Mouse (Mus musculus) liver, embryonic 14.5 days (tissue): ENCODE measurements around the gene Adam22. TPM values are rescaled to one million over a fixed set of nuclear protein-coding genes. Genes with fewer than 3 reads are reported as not detected.

ENCODE experiments used
- ATAC-seq: fragments of 200-750 bp; cut with Nextera tagmentation; 2 replicates; pipeline ENCODE4 v1.8.0; 2017; ENCODE audit warnings: moderate number of reproducible peaks, mild to moderate bottlenecking, moderate library complexity; ENCODE audit not compliant: insufficient read depth
- DNase-seq, 3 experiments: peaks; one replicate each; pipeline ENCODE4 v3.0.0-alpha.2; 2012 to 2013; ENCODE audit warnings: low read depth in 3 of 3, low spot score in 3 of 3
- H3K27ac ChIP-seq: fragments of 300-500 bp; sonication (generic); 2 replicates; pipeline ENCODE4 v1.5.1; 2014; ENCODE audit warnings: moderate library complexity, mild to moderate bottlenecking, control low read depth, inconsistent platforms
- H3K27me3 ChIP-seq: fragments of 300-500 bp; sonication (generic); 2 replicates; pipeline ENCODE4 v1.6.1; 2014; ENCODE audit warnings: mild to moderate bottlenecking, low read length, moderate library complexity; ENCODE audit not compliant: control insufficient read depth, insufficient read depth
- H3K36me3 ChIP-seq: fragments of 300-500 bp; sonication (generic); replicated peaks from 2 replicates; pipeline ENCODE4 v1.6.1; 2014; ENCODE audit warnings: low read depth; ENCODE audit not compliant: control insufficient read depth, insufficient read depth
- H3K4me1 ChIP-seq, 2 experiments: fragments of 200-500 bp in 1 of 2; fragments of 300-500 bp in 1 of 2; sonication (generic) in 1 of 2; replicated peaks; 2 replicates each; pipeline ENCODE4 v1.6.1; 2012 to 2014; ENCODE audit warnings: antibody characterized with exemption in 1 of 2, inconsistent platforms in 1 of 2, low read length in 1 of 2; ENCODE audit not compliant: control insufficient read depth in 2 of 2, insufficient read depth in 2 of 2
- H3K4me2 ChIP-seq: fragments of 300-500 bp; sonication (generic); 2 replicates; pipeline ENCODE4 v1.6.1; 2014; ENCODE audit warnings: low read depth, mild to moderate bottlenecking, control low read depth, moderate library complexity
- H3K4me3 ChIP-seq, 2 experiments: fragments of 200-500 bp in 1 of 2; fragments of 300-500 bp in 1 of 2; sonication (generic) in 1 of 2; 2 replicates each; pipeline ENCODE4 v1.5.1; 2012 to 2014; ENCODE audit warnings: low read depth in 2 of 2, low read length in 2 of 2, mild to moderate bottlenecking in 2 of 2, control low read depth in 1 of 2, inconsistent platforms in 1 of 2, moderate library complexity in 1 of 2; ENCODE audit not compliant: insufficient read depth in 1 of 2
- H3K9ac ChIP-seq: fragments of 300-500 bp; sonication (generic); replicated peaks from 2 replicates; pipeline ENCODE4 v1.6.1; 2014; ENCODE audit warnings: mild to moderate bottlenecking, control low read depth, moderate library complexity
- H3K9me3 ChIP-seq: fragments of 300-500 bp; sonication (generic); 2 replicates; pipeline ENCODE4 v1.6.1; 2016; ENCODE audit warnings: low read length, mixed read lengths; ENCODE audit not compliant: control insufficient read depth
- CTCF ChIP-seq: IDR thresholded peaks from 2 replicates; pipeline ENCODE4 v1.5.1; 2016; ENCODE audit warnings: antibody characterized with exemption, low read depth, control low read depth
- EP300 ChIP-seq: IDR thresholded peaks from 2 replicates; pipeline ENCODE4 v1.6.1; 2016; ENCODE audit warnings: antibody characterized with exemption, low read depth
- WGBS: fragments of 180-500 bp; shearing (Covaris S2); extraction: QIAGEN DNeasy Blood & Tissue Kit; methylation state at CpG from one replicate; pipeline ENCODE4 v1.1.7; 2014; ENCODE audit not compliant: insufficient replicate concordance; 5-methylcytosine and 5-hydroxymethylcytosine counted together
- polyA plus RNA-seq, 2 experiments: library from polyadenylated mRNA; depleted of rRNA in 1 of 2; stranded (reverse) in 1 of 2; unstranded in 1 of 2; fragments of >200 nt; fragmentation: Nextera tagmentation in 1 of 2; extraction: Ambion mirVana in 1 of 2; gene quantifications; 2 replicates each; pipeline versions ENCODE4 v1.2.1 to v1.2.3; 2012 to 2014

Gene Adam22
- polyA plus RNA-seq, 2 experiments, result 0.13 to 0.25 TPM

- Histone ChIP-seq H3K27me3 (no peaks in the 10 kb centered on the region), H3K36me3 (no peaks in the 10 kb centered on the region), H3K4me3 (no peak overlapping the region), H3K9me3 (no peaks in the 10 kb centered on the region), H3K9ac (no peak overlapping the region), H3K27ac (no peak overlapping the region), H3K4me1 (no peaks in the 10 kb centered on the region; a peak in 1 of 4 replicates), H3K4me2 (no peak overlapping the region)
- TF ChIP-seq CTCF, result no peak
- TF ChIP-seq EP300, result no peak
- no peak for DNase-seq
- no peak for ATAC-seq
- 38% methylated on average over 2 of the region's 2 CpGs for WGBS
These were observed 11.6 kb downstream of the Adam22 start for GRCm38 (mm10) chr5:8356326-8356725.

- DNase-seq, result no peak
- no peak for ATAC-seq
- no peaks in the 10 kb centered on the region for H3K36me3 ChIP-seq
- no peaks in the 10 kb centered on the region for H3K27me3 ChIP-seq
- H3K4me2 ChIP-seq, result no peak overlapping the region
- no peak for TF ChIP-seq CTCF
- 31% methylated on average over 10 of the region's 10 CpGs for WGBS
- no peak overlapping the region for H3K27ac ChIP-seq
- no peaks in the 10 kb centered on the region for H3K9me3 ChIP-seq
- no peak overlapping the region for H3K4me3 ChIP-seq
- no peaks in the 10 kb centered on the region for H3K4me1 ChIP-seq
- H3K9ac ChIP-seq, result no peak overlapping the region
These were observed 18.4 kb downstream of the Adam22 start for GRCm38 (mm10) chr5:8349557-8349956.

- Histone ChIP-seq H3K4me2 (no peak overlapping the region), H3K4me1 (no peaks in the 10 kb centered on the region), H3K9me3 (no peaks in the 10 kb centered on the region), H3K36me3 (no peaks in the 10 kb centered on the region), H3K4me3 (no peak overlapping the region), H3K9ac (no peak overlapping the region), H3K27me3 (no peaks in the 10 kb centered on the region), H3K27ac (no peak overlapping the region)
- TF ChIP-seq EP300 (no peak), CTCF (no peak)
- no peak for DNase-seq
- ATAC-seq, result no peak
These were observed 21.6 kb downstream of the Adam22 start for GRCm38 (mm10) chr5:8346329-8346728.

GRCm38 (mm10) chr5:8343296-8343695 is 24.7 kb downstream of the Adam22 start:
- Histone ChIP-seq H3K4me2 (no peak overlapping the region), H3K27ac (no peak overlapping the region), H3K36me3 (no peaks in the 10 kb centered on the region), H3K4me1 (no peaks in the 10 kb centered on the region), H3K9ac (no peak overlapping the region), H3K9me3 (no peaks in the 10 kb centered on the region), H3K27me3 (no peaks in the 10 kb centered on the region), H3K4me3 (no peak overlapping the region)
- no peak for TF ChIP-seq CTCF
- TF ChIP-seq EP300, result no peak
- DNase-seq, result no peak
- no peak for ATAC-seq
- WGBS, result 54% methylated on average over 3 of the region's 3 CpGs

- H3K4me2 ChIP-seq, result no peak overlapping the region
- ATAC-seq (no peak), DNase-seq (no peak)
- no peak overlapping the region for H3K9ac ChIP-seq
- TF ChIP-seq CTCF (no peak), EP300 (no peak)
- no peaks in the 10 kb centered on the region for H3K9me3 ChIP-seq
- H3K27ac ChIP-seq, result no peak overlapping the region
- H3K36me3 ChIP-seq, result no peaks in the 10 kb centered on the region
- H3K4me1 ChIP-seq, result no peaks in the 10 kb centered on the region
- WGBS, result 65% methylated on average over 4 of the region's 4 CpGs
- no peaks in the 10 kb centered on the region for H3K27me3 ChIP-seq
- no peak overlapping the region for H3K4me3 ChIP-seq
These were observed 26.3 kb downstream of the Adam22 start for GRCm38 (mm10) chr5:8341676-8342075.
